Mouse (Mus musculus) E14TG2a.4 (cell line): ENCODE results near the gene Hc.

Source experiments
- H3K27me3 ChIP-seq: 2 replicates; pipeline ENCODE4 v1.6.1; 2014; ENCODE audit warnings: low read length, control low read depth; ENCODE audit not compliant: insufficient read depth
- H3K36me3 ChIP-seq: 2 replicates; pipeline ENCODE4 v1.6.1; 2014; ENCODE audit warnings: low read length, control low read depth; ENCODE audit not compliant: insufficient read depth
- H3K4me1 ChIP-seq: replicated peaks from 2 replicates; pipeline ENCODE4 v1.6.1; 2014; ENCODE audit warnings: low read depth, low read length, control low read depth
- H3K4me3 ChIP-seq: replicated peaks from 2 replicates; pipeline ENCODE4 v1.5.1; 2014; ENCODE audit warnings: mild to moderate bottlenecking, low read length
- H3K9me3 ChIP-seq: 2 replicates; pipeline ENCODE4 v1.6.1; 2014; ENCODE audit warnings: low read length, control low read depth
- CTCF ChIP-seq: conservative IDR thresholded peaks from 2 replicates; pipeline ENCODE4 v1.5.1; 2014; ENCODE audit warnings: low read length
- NANOG ChIP-seq: IDR thresholded peaks from 2 replicates; pipeline ENCODE4 v1.6.1; 2014; ENCODE audit warnings: borderline replicate concordance, low read length, mixed read lengths
- POU5F1 ChIP-seq: IDR thresholded peaks from 2 replicates; pipeline ENCODE4 v1.6.1; 2014; ENCODE audit warnings: low read length, borderline replicate concordance

Hc gene

GRCm38 (mm10) chr2:34960466-34960865 lies 100.8 kb downstream of the Hc start:
- TF ChIP-seq POU5F1: no peak
- TF ChIP-seq NANOG: no peak
- no peak for TF ChIP-seq CTCF
- Histone ChIP-seq H3K36me3 (no peaks in the 10 kb centered on the region), H3K4me3 (no peak overlapping the region), H3K9me3 (no peaks in the 10 kb centered on the region), H3K27me3 (peaks cover 28% of the 10 kb centered on the region), H3K4me1 (peaks cover 44% of the 10 kb centered on the region)

- TF ChIP-seq CTCF: no peak
- TF ChIP-seq POU5F1: no peak
- TF ChIP-seq NANOG: no peak
- peaks cover 28% of the 10 kb centered on the region for H3K27me3 ChIP-seq
- H3K4me3 ChIP-seq: no peak overlapping the region
- no peaks in the 10 kb centered on the region for H3K9me3 ChIP-seq
- H3K36me3 ChIP-seq: no peaks in the 10 kb centered on the region
- H3K4me1 ChIP-seq: peaks cover 28% of the 10 kb centered on the region
Measured at GRCm38 (mm10) chr2:34958582-34958981, 102.7 kb downstream of the Hc start.

GRCm38 (mm10) chr2:34958036-34958435 lies 103.2 kb downstream of the Hc start:
- TF ChIP-seq NANOG: no peak
- TF ChIP-seq POU5F1: no peak
- no peak for TF ChIP-seq CTCF
- Histone ChIP-seq H3K27me3 (peaks cover 28% of the 10 kb centered on the region), H3K36me3 (no peaks in the 10 kb centered on the region), H3K9me3 (no peaks in the 10 kb centered on the region), H3K4me3 (no peak overlapping the region), H3K4me1 (peaks cover 23% of the 10 kb centered on the region)

DNA sequence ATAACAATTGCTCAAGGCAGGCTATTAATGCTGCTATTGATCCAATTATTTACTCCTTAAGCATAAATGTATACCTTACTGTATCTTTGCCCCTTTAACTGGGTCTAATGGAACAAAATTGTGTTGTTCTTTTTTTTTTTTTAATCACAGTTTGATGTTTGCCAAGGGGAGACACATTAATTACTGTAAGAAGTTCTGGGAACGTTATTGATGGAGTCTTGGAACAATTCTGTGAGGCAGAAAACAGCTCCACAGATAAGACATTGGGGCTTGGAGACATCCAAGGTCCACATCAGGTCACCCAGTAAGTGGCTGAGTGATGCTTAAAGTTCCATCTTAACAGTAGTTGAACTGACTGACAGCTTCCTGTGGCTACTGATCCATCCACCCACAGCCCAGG lies 103.8 kb downstream of the Hc start:
- Histone ChIP-seq H3K4me3 (no peak overlapping the region), H3K27me3 (peaks cover 25% of the 10 kb centered on the region), H3K4me1 (peaks cover 21% of the 10 kb centered on the region), H3K36me3 (no peaks in the 10 kb centered on the region), H3K9me3 (no peaks in the 10 kb centered on the region)
- TF ChIP-seq NANOG: no peak
- no peak for TF ChIP-seq CTCF
- TF ChIP-seq POU5F1: no peak

GRCm38 (mm10) chr2:34956941-34957340 lies 104.3 kb downstream of the Hc start:
- Histone ChIP-seq H3K27me3 (peaks cover 22% of the 10 kb centered on the region), H3K4me3 (no peak overlapping the region), H3K4me1 (peaks cover 16% of the 10 kb centered on the region), H3K36me3 (no peaks in the 10 kb centered on the region), H3K9me3 (no peaks in the 10 kb centered on the region)
- TF ChIP-seq CTCF (no peak), POU5F1 (no peak), NANOG (no peak)

DNA sequence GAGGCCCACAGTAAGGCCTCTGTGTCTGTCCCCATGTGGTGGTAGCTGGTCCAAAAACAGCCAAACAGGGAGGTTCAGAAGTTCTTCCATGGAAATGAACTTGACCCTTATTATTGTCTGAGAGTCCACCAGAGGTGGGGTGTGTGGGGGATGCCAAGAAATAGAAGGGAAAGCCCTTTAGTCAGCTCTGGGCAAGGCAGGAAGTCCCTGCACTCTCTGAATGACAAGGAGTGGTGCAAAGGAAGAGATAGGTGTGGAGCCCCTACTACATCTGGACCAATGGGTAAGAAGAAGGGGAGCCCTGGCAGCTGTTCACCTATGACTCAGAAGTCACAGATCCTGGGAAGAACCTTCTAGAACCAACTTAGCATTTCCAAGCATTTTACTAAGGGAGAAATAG lies 106.9 kb downstream of the Hc start:
- Histone ChIP-seq H3K36me3 (no peaks in the 10 kb centered on the region), H3K27me3 (peaks cover 11% of the 10 kb centered on the region; the same call in 1 of the 2 replicates), H3K9me3 (no peaks in the 10 kb centered on the region), H3K4me1 (peaks cover 3% of the 10 kb centered on the region; the same call in 1 of the 2 replicates), H3K4me3 (no peak overlapping the region)
- no peak for TF ChIP-seq NANOG
- TF ChIP-seq POU5F1: no peak
- TF ChIP-seq CTCF: no peak

DNA sequence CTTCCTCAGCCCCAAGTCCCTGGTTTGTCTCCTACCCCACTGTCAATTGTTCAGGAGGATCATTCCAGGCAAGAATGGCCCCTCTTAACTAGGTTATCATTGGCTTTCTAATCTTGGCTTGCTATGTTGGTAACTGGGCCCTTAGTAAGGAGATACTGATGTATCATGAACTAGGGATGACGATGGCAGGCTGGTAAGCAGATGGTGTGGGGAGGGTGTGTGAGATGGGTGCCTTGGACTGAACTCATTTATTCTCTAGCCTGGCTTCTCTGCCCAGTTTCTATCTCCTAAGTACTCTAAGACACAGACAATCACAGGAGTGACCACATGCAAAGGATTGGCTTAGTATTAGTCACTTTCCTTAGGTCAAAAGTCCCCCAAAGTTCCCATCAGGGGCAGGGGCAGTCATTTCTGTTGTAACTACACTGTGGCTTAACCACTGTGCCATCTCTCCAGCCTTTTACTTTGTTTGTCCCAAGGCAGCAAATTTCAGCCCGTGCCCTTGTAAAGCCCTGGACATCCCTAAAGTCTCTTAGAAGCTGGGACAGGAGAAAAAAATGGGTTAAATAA lies 107.6 kb downstream of the Hc start:
- TF ChIP-seq CTCF: no peak
- no peak for TF ChIP-seq NANOG
- TF ChIP-seq POU5F1: no peak
- Histone ChIP-seq H3K36me3 (no peaks in the 10 kb centered on the region), H3K4me1 (peaks cover 3% of the 10 kb centered on the region; the same call in 1 of the 2 replicates), H3K27me3 (peaks cover 9% of the 10 kb centered on the region; the same call in 1 of the 2 replicates), H3K9me3 (no peaks in the 10 kb centered on the region), H3K4me3 (no peak overlapping the region)

- no peak overlapping the region for H3K4me3 ChIP-seq
- no peaks in the 10 kb centered on the region for H3K9me3 ChIP-seq
- H3K36me3 ChIP-seq: no peaks in the 10 kb centered on the region
- H3K4me1 ChIP-seq: peaks cover 8% of the 10 kb centered on the region
- 0 out of 2 replicates have a peak, but pooled peaks cover 9% of the 10 kb centered on the region for H3K27me3 ChIP-seq
- no peak for TF ChIP-seq NANOG
- no peak for TF ChIP-seq CTCF
- TF ChIP-seq POU5F1: no peak
Measured at GRCm38 (mm10) chr2:34953018-34953417, 108.2 kb downstream of the Hc start.

GRCm38 (mm10) chr2:34951469-34951868 lies 109.8 kb downstream of the Hc start:
- Histone ChIP-seq H3K27me3 (0 out of 2 replicates have a peak, but pooled peaks cover 14% of the 10 kb centered on the region), H3K9me3 (no peaks in the 10 kb centered on the region), H3K4me3 (no peak overlapping the region), H3K36me3 (no peaks in the 10 kb centered on the region), H3K4me1 (peaks cover 23% of the 10 kb centered on the region)
- TF ChIP-seq CTCF: no peak
- TF ChIP-seq POU5F1: no peak
- TF ChIP-seq NANOG: no peak
